Mouse (Mus musculus): ENCODE measurements around the gene Aff1. TPM values are rescaled to one million over a fixed set of nuclear protein-coding genes. Genes with fewer than 3 reads are reported as not detected.

Gene Aff1
- polyA plus RNA-seq, 1 experiment: 23.3 TPM

DNA sequence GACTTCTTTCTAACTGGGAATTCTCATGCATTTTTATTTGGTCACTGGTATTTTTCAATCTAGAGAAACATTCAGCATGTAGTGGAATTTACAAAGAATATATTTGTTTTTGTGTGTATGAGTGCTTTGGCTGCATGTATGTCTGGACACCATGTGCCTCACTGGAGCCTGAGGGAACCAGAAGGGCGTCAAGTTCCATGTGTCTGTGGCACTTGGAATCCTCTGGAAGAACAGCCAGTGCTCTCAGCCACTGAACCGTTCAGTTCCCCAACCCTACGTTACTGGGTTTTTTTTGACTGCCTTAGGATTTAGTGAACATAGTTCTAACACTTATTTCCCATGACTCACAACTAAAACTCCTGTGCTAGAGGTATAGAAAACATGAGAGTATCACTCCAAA lies 76.8 kb downstream of the Aff1 start:
- H3K27me3 ChIP-seq (ENCODE audit: control insufficient read depth, insufficient read depth, low read length, poor library complexity, severe bottlenecking): no peaks in the 10 kb centered on the region
- H3K9me3 ChIP-seq (replicated peaks; ENCODE audit: control insufficient read depth, insufficient read depth, low read length, poor library complexity, severe bottlenecking): no peaks in the 10 kb centered on the region; the same call in 1 of the 2 replicates
- no peak overlapping the region for H3K9ac ChIP-seq (ENCODE audit: low read depth, poor library complexity, severe bottlenecking)
- TF ChIP-seq EP300 (IDR thresholded peaks at IDR 0.05; ENCODE audit: insufficient read depth, low read depth, low read length) (no peak), POLR2A (IDR thresholded peaks at IDR 0.05; ENCODE audit: insufficient read depth, low read length) (no peak), CTCF (IDR thresholded peaks at IDR 0.05; ENCODE audit: low read depth, low read length) (no peak)
- no peak overlapping the region for H3K27ac ChIP-seq (ENCODE audit: insufficient read depth, low read length)
- no peaks in the 10 kb centered on the region for H3K36me3 ChIP-seq (ENCODE audit: control insufficient read depth, insufficient read depth, low read length, poor library complexity, severe bottlenecking)
- no peak overlapping the region for H3K4me3 ChIP-seq (ENCODE audit: low read depth, low read length)
- peaks cover 2% of the 10 kb centered on the region for H3K4me1 ChIP-seq (ENCODE audit: control insufficient read depth, insufficient read depth, low read length)

DNA sequence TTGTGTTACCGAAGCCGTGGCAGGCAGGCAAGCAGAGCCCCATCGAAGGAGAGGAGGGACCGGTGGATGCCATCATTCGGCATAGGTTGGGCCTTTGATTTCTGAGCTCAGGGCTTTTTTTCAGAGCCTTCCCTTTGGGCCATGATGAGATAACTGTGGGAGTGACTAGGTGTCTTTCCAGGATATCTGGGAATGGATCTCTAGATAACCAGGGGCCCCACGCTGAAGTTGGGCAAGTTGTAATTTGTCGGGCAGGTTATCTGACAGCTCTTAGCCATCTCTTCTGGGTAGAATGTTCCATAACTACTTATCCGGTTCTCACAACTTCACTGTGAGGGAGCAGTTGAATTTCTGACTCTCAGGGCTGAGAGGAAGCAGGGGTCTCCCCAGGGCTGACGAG lies 77.5 kb downstream of the Aff1 start:
- Histone ChIP-seq H3K36me3 (ENCODE audit: control insufficient read depth, insufficient read depth, low read length, poor library complexity, severe bottlenecking) (no peaks in the 10 kb centered on the region), H3K27ac (ENCODE audit: insufficient read depth, low read length) (no peak overlapping the region), H3K4me3 (ENCODE audit: low read depth, low read length) (no peak overlapping the region), H3K27me3 (ENCODE audit: control insufficient read depth, insufficient read depth, low read length, poor library complexity, severe bottlenecking) (no peaks in the 10 kb centered on the region), H3K9me3 (replicated peaks; ENCODE audit: control insufficient read depth, insufficient read depth, low read length, poor library complexity, severe bottlenecking) (no peaks in the 10 kb centered on the region; the same call in 1 of the 2 replicates), H3K4me1 (ENCODE audit: control insufficient read depth, insufficient read depth, low read length) (peaks cover 2% of the 10 kb centered on the region), H3K9ac (ENCODE audit: low read depth, poor library complexity, severe bottlenecking) (no peak overlapping the region)
- TF ChIP-seq EP300 (IDR thresholded peaks at IDR 0.05; ENCODE audit: insufficient read depth, low read depth, low read length): no peak
- no peak for TF ChIP-seq CTCF (IDR thresholded peaks at IDR 0.05; ENCODE audit: low read depth, low read length)
- no peak for TF ChIP-seq POLR2A (IDR thresholded peaks at IDR 0.05; ENCODE audit: insufficient read depth, low read length)

DNA sequence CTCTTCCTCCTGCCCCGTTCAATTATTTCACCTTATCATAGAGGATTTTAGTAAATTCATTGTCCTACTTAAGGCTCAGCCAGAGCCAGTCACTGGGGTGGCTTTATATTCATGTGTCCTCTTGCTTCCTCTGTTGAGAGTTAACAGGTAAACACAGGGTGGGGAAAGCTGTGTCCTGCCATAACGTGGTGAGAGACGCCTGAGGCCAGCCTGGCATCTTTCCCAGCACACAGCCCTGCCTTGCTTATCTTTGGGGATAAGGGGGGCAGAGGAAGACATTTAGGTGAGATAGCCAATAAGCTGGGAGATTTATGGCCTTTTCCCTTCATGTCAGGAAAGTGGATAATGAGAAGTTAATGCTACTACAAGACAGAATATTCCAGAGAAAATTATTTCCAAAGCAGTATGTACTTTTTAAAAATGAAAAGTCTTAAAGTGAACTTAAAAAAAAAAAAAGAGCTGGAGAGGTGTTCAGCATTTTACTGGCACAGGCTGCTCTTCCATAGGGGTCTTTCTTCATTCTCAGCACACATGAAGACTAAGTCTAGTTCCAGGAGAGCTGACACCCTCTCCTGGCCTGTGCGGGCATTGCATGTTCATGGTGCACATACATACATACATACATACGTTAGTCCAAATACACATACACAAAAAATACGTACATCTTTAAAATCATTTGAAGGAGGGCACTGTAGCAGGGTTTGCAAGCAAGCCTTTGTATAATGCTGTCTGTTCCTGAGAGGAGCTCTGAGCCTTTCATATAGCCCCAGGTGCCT lies 78.5 kb downstream of the Aff1 start:
- Histone ChIP-seq H3K27me3 (ENCODE audit: control insufficient read depth, insufficient read depth, low read length, poor library complexity, severe bottlenecking) (no peaks in the 10 kb centered on the region), H3K9ac (ENCODE audit: low read depth, poor library complexity, severe bottlenecking) (no peak overlapping the region), H3K9me3 (replicated peaks; ENCODE audit: control insufficient read depth, insufficient read depth, low read length, poor library complexity, severe bottlenecking) (no peaks in the 10 kb centered on the region; the same call in 1 of the 2 replicates), H3K36me3 (ENCODE audit: control insufficient read depth, insufficient read depth, low read length, poor library complexity, severe bottlenecking) (no peaks in the 10 kb centered on the region), H3K4me3 (ENCODE audit: low read depth, low read length) (no peak overlapping the region), H3K4me1 (ENCODE audit: control insufficient read depth, insufficient read depth, low read length) (peaks cover 6% of the 10 kb centered on the region), H3K27ac (ENCODE audit: insufficient read depth, low read length) (no peak overlapping the region)
- TF ChIP-seq EP300 (IDR thresholded peaks at IDR 0.05; ENCODE audit: insufficient read depth, low read depth, low read length) (no peak), POLR2A (IDR thresholded peaks at IDR 0.05; ENCODE audit: insufficient read depth, low read length) (no peak), CTCF (IDR thresholded peaks at IDR 0.05; ENCODE audit: low read depth, low read length) (no peak)

DNA sequence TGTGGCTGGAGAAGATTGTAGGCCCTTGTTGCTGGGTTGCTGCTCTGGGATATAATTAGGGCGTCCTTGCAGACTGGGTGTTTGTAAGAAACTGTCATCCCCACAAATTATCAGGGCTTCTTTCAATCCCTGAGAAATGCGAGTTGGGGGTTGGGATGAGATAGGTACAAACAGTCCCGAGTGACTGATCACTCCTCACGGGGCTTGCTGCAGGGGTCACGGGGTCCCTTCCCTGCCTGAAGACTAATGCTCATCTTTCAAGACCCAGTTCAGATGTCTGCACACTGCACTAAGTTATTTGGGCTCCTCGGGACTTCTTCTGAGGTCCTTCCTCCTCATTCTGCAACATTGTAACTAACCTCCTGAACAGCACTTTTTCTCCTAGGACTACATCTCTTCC lies 79.2 kb downstream of the Aff1 start:
- Histone ChIP-seq H3K9ac (ENCODE audit: low read depth, poor library complexity, severe bottlenecking) (no peak overlapping the region), H3K4me1 (ENCODE audit: control insufficient read depth, insufficient read depth, low read length) (peaks cover 6% of the 10 kb centered on the region), H3K36me3 (ENCODE audit: control insufficient read depth, insufficient read depth, low read length, poor library complexity, severe bottlenecking) (no peaks in the 10 kb centered on the region), H3K4me3 (ENCODE audit: low read depth, low read length) (no peak overlapping the region), H3K27me3 (ENCODE audit: control insufficient read depth, insufficient read depth, low read length, poor library complexity, severe bottlenecking) (no peaks in the 10 kb centered on the region), H3K9me3 (replicated peaks; ENCODE audit: control insufficient read depth, insufficient read depth, low read length, poor library complexity, severe bottlenecking) (no peaks in the 10 kb centered on the region), H3K27ac (ENCODE audit: insufficient read depth, low read length) (no peak overlapping the region)
- TF ChIP-seq POLR2A (IDR thresholded peaks at IDR 0.05; ENCODE audit: insufficient read depth, low read length) (no peak), EP300 (IDR thresholded peaks at IDR 0.05; ENCODE audit: insufficient read depth, low read depth, low read length) (no peak), CTCF (IDR thresholded peaks at IDR 0.05; ENCODE audit: low read depth, low read length) (no peak)

DNA sequence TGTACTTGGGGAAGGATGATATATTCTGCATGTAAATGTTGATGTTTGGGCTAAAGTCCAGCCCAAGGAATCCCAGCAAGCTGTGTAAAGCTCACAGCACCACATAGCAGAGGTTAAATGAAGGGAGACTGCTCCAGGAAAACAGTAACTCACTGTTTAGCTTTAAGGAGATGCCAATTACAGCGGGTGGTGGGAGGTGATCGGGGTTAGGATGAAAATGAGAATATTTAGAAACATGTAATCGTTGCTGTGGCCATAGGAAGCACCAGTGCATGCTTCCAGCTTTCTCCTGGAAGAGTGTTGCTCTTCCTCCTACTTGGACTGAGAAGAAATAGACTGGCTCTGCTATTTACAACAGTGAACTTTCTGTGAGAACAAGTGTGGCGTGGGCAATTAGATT lies 80.1 kb downstream of the Aff1 start:
- H3K27me3 ChIP-seq (ENCODE audit: control insufficient read depth, insufficient read depth, low read length, poor library complexity, severe bottlenecking): no peaks in the 10 kb centered on the region
- H3K27ac ChIP-seq (ENCODE audit: insufficient read depth, low read length): no peak overlapping the region
- no peak overlapping the region for H3K9ac ChIP-seq (ENCODE audit: low read depth, poor library complexity, severe bottlenecking)
- H3K36me3 ChIP-seq (ENCODE audit: control insufficient read depth, insufficient read depth, low read length, poor library complexity, severe bottlenecking): no peaks in the 10 kb centered on the region
- no peak overlapping the region for H3K4me3 ChIP-seq (ENCODE audit: low read depth, low read length)
- no peaks in the 10 kb centered on the region for H3K9me3 ChIP-seq (replicated peaks; ENCODE audit: control insufficient read depth, insufficient read depth, low read length, poor library complexity, severe bottlenecking)
- peaks cover 7% of the 10 kb centered on the region for H3K4me1 ChIP-seq (ENCODE audit: control insufficient read depth, insufficient read depth, low read length)
- TF ChIP-seq POLR2A (IDR thresholded peaks at IDR 0.05; ENCODE audit: insufficient read depth, low read length): no peak
- TF ChIP-seq EP300 (IDR thresholded peaks at IDR 0.05; ENCODE audit: insufficient read depth, low read depth, low read length): no peak
- TF ChIP-seq CTCF (IDR thresholded peaks at IDR 0.05; ENCODE audit: low read depth, low read length): no peak

DNA sequence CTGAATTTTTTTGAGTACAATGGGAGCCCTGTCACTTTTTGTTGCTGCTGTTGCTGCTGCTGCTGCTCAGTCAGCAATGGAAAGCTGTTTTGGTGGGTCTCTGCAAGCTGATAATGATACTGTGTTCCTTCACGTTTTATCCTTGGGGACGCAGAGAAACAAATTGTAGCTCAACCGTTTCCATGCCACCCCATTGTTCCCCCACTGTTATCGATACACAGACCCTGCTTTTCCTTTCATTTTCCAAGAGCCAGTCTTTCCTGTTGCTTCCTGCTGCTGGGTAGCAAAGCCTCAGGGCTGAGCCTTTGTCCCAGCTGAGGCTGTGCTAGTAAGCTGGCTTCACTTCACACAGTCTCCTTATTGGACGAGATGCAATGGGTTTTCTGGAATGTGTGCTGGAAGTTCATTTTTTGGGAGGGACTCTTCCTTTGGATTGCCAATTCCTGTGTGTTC lies 81.0 kb downstream of the Aff1 start:
- Histone ChIP-seq H3K9me3 (replicated peaks; ENCODE audit: control insufficient read depth, insufficient read depth, low read length, poor library complexity, severe bottlenecking) (no peaks in the 10 kb centered on the region), H3K27me3 (ENCODE audit: control insufficient read depth, insufficient read depth, low read length, poor library complexity, severe bottlenecking) (no peaks in the 10 kb centered on the region), H3K4me3 (ENCODE audit: low read depth, low read length) (no peak overlapping the region), H3K36me3 (ENCODE audit: control insufficient read depth, insufficient read depth, low read length, poor library complexity, severe bottlenecking) (no peaks in the 10 kb centered on the region), H3K4me1 (ENCODE audit: control insufficient read depth, insufficient read depth, low read length) (peaks cover 8% of the 10 kb centered on the region), H3K27ac (ENCODE audit: insufficient read depth, low read length) (no peak overlapping the region), H3K9ac (ENCODE audit: low read depth, poor library complexity, severe bottlenecking) (no peak overlapping the region)
- TF ChIP-seq EP300 (IDR thresholded peaks at IDR 0.05; ENCODE audit: insufficient read depth, low read depth, low read length) (0 out of 2 replicates have a peak, but pooled peaks have one; percentile 20), POLR2A (IDR thresholded peaks at IDR 0.05; ENCODE audit: insufficient read depth, low read length) (no peak)
